26 mouse cellular contexts compared by ENCODE assay signal in the genomic region with DNA sequence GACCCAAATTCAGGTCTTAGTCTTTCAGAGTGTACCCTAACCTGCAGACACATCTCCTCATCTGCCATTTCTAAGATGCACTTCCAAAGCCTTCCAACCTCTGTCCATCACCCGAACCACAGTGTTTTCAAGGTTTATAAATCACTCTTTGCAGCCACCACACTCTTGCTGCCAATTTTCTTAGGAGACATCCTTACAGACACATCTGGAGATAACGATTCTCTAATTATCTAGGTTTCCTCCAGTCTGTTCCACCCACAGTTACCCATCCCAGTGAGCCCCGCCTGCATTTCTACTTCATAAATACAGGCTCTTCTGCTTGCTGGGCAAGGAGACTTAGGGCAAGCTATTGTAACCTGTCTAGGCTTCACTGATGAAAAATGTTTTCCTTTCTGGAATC.
DNase-seq lines count a peak whose midpoint lies in the region; ATAC-seq and TF ChIP-seq lines count a peak whose summit lies in the region.
"Had no signal": no experiment of that assay in that cellular context is flagged by ENCODE, and none has a peak within 500 bp of the region (broad histone marks: within the 10 kb centered on the region; RNA-seq: fewer than 3 reads in every experiment).

No protein-coding gene starts in this region.

- 0 out of 2 replicates have a peak, but pooled peaks cover 2% of the 10 kb centered on the region for H3K36me3 ChIP-seq in heart, embryonic 10.5 days
- H3K36me3 ChIP-seq in MEL (ENCODE audit: control insufficient read depth in 1 of 2, insufficient read depth in 2 of 2, low read length in 2 of 2): peaks cover 0 to 6% of the 10 kb centered on the region in 2 experiments; a peak in 2 of 4 replicates
- H3K36me3 ChIP-seq: embryonic facial prominence, embryonic 13.5 days; embryonic facial prominence, embryonic 15.5 days; forebrain, embryonic 10.5 days; forebrain, embryonic 12.5 days had no signal

- H3K9me3 ChIP-seq in heart, embryonic 10.5 days: no peaks in the 10 kb centered on the region
- H3K9me3 ChIP-seq in MEL (replicated peaks; ENCODE audit: insufficient read depth, low read length): no peaks in the 10 kb centered on the region
- H3K9me3 ChIP-seq: embryonic facial prominence, embryonic 13.5 days; embryonic facial prominence, embryonic 15.5 days; forebrain, embryonic 10.5 days; forebrain, embryonic 12.5 days; G1E had no signal

- TF ChIP-seq RAD21 in MEL (IDR thresholded peaks at IDR 0.05; ENCODE audit: low read depth, low read length): no peak

- peak; percentile 51 to 67; a peak in 3 of 4 replicates for TF ChIP-seq EP300 in MEL (IDR thresholded peaks at IDR 0.05; ENCODE audit: low read depth in 1 of 2, low read length in 2 of 2)

- no peaks in the 10 kb centered on the region for H3K4me1 ChIP-seq in heart, embryonic 10.5 days
- H3K4me1 ChIP-seq in MEL (ENCODE audit: control insufficient read depth in 1 of 2, insufficient read depth in 2 of 2, low read length in 2 of 2): peaks cover 2 to 11% of the 10 kb centered on the region in 2 experiments; a peak in 2 of 4 replicates
- H3K4me1 ChIP-seq: embryonic facial prominence, embryonic 13.5 days; embryonic facial prominence, embryonic 15.5 days; forebrain, embryonic 10.5 days; forebrain, embryonic 12.5 days had no signal

- DNase-seq in heart, adult 11 months: peak; percentile 41
- DNase-seq in heart, embryonic 10.5 days (ENCODE audit: low spot score): no peak
- peak; percentile 51 for DNase-seq in MEL (ENCODE audit: low read depth, low spot score)
- no peak for DNase-seq in ovary, postnatal 36 days (ENCODE audit: low spot score)
- DNase-seq: adrenal gland, adult 2 months; adrenal gland, postnatal 10 days; adrenal gland, postnatal 25 days; B cell, adult 2 months; cerebellum, adult 11 months; cerebellum, adult 18-20 months; cerebellum, adult 8-10 months; cerebellum, adult 9-11 months; cerebellum, postnatal 14 days; cerebellum, postnatal 36 days; embryo, embryonic 11 days had no signal

- no peaks in the 10 kb centered on the region for H3K79me2 ChIP-seq in MEL (ENCODE audit: control insufficient read depth, insufficient read depth, low read length, poor library complexity)

- TF ChIP-seq POLR2A in MEL (IDR thresholded peaks at IDR 0.05; ENCODE audit: control insufficient read depth in 1 of 2, insufficient read depth in 1 of 2, low read depth in 1 of 2, low read length in 2 of 2, poor library complexity in 1 of 2): no peak

- H3K27me3 ChIP-seq in heart, embryonic 10.5 days (ENCODE audit: insufficient read depth, poor library complexity, severe bottlenecking): no peaks in the 10 kb centered on the region
- H3K27me3 ChIP-seq in MEL (ENCODE audit: control insufficient read depth in 1 of 2, insufficient read depth in 2 of 2, low read length in 2 of 2): no peaks in the 10 kb centered on the region
- H3K27me3 ChIP-seq: CH12.LX; embryonic facial prominence, embryonic 13.5 days; embryonic facial prominence, embryonic 15.5 days; forebrain, embryonic 12.5 days had no signal

- TF ChIP-seq CTCF in MEL (IDR thresholded peaks at IDR 0.05 in 2 of 3, conservative IDR thresholded peaks at IDR 0.05 in 1 of 3; ENCODE audit: control insufficient read depth in 1 of 3, insufficient read depth in 1 of 3, low read depth in 2 of 3, low read length in 3 of 3, poor library complexity in 1 of 3, severe bottlenecking in 1 of 3): no peak

- no peak overlapping the region for H3K27ac ChIP-seq in heart, embryonic 10.5 days
- H3K27ac ChIP-seq in MEL (ENCODE audit: control insufficient read depth, low read depth, low read length): no peak overlapping the region
- H3K27ac ChIP-seq: embryonic facial prominence, embryonic 13.5 days; embryonic facial prominence, embryonic 15.5 days; forebrain, embryonic 10.5 days; forebrain, embryonic 12.5 days had no signal

- H3K4me3 ChIP-seq in heart, embryonic 10.5 days: no peak overlapping the region
- H3K4me3 ChIP-seq in MEL (ENCODE audit: control insufficient read depth in 1 of 2, insufficient read depth in 1 of 2, low read depth in 2 of 2, low read length in 2 of 2): no peak overlapping the region
- H3K4me3 ChIP-seq: embryonic facial prominence, embryonic 13.5 days; embryonic facial prominence, embryonic 15.5 days; erythroblast, embryonic 14.5 days; forebrain, embryonic 10.5 days; forebrain, embryonic 12.5 days had no signal

- no peak overlapping the region for H3K9ac ChIP-seq in MEL (ENCODE audit: control insufficient read depth, low read depth, low read length, poor library complexity, severe bottlenecking)
- H3K9ac ChIP-seq: embryonic facial prominence, embryonic 13.5 days; embryonic facial prominence, embryonic 15.5 days; forebrain, embryonic 12.5 days had no signal

- peak; percentile 87 for ATAC-seq in megakaryocyte-erythroid progenitor cell, adult 5-6 weeks (replicated peaks; ENCODE audit: low FRiP score, low TSS enrichment, poor library complexity, severe bottlenecking)
- ATAC-seq: CD4-positive, CD25-positive, alpha-beta regulatory T cell, adult 4 months; forebrain, embryonic 14.5 days; forebrain, embryonic 16.5 days had no signal

- WGBS in heart, embryonic 10.5 days: 79% methylated on average over 3 of the region's 3 CpGs

TF ChIP-seq in MEL, 35 proteins besides CTCF, POLR2A, EP300 and RAD21:
- TF ChIP-seq SMC3 (IDR thresholded peaks at IDR 0.05; ENCODE audit: low read depth, low read length) (no peak), TCF12 (IDR thresholded peaks at IDR 0.05; ENCODE audit: low read depth, low read length) (0 out of 2 replicates have a peak, but pooled peaks have one; percentile 31), MXI1 (IDR thresholded peaks at IDR 0.05; ENCODE audit: low read depth, low read length) (no peak), RCOR1 (IDR thresholded peaks at IDR 0.05; ENCODE audit: low read depth, low read length) (peak; percentile 75; the same call in 1 of the 2 replicates), ETS1 (IDR thresholded peaks at IDR 0.05; ENCODE audit: low read depth, low read length) (peak; percentile 33; the same call in 1 of the 2 replicates), GATA1 (IDR thresholded peaks at IDR 0.05; ENCODE audit: low read depth, low read length) (peak; percentile 61; the same call in 1 of the 2 replicates)
TF ChIP-seq in MEL: peak in this region for 4.

Comparison
In these comparisons a context has a peak if more than half of its experiments do, and no peak if none do; other contexts are left out.
1. DNase-seq: peak in heart, adult 11 months (single experiment) and MEL (single experiment); none in heart, embryonic 10.5 days (single experiment) and ovary, postnatal 36 days (single experiment).